In the genomic region with DNA sequence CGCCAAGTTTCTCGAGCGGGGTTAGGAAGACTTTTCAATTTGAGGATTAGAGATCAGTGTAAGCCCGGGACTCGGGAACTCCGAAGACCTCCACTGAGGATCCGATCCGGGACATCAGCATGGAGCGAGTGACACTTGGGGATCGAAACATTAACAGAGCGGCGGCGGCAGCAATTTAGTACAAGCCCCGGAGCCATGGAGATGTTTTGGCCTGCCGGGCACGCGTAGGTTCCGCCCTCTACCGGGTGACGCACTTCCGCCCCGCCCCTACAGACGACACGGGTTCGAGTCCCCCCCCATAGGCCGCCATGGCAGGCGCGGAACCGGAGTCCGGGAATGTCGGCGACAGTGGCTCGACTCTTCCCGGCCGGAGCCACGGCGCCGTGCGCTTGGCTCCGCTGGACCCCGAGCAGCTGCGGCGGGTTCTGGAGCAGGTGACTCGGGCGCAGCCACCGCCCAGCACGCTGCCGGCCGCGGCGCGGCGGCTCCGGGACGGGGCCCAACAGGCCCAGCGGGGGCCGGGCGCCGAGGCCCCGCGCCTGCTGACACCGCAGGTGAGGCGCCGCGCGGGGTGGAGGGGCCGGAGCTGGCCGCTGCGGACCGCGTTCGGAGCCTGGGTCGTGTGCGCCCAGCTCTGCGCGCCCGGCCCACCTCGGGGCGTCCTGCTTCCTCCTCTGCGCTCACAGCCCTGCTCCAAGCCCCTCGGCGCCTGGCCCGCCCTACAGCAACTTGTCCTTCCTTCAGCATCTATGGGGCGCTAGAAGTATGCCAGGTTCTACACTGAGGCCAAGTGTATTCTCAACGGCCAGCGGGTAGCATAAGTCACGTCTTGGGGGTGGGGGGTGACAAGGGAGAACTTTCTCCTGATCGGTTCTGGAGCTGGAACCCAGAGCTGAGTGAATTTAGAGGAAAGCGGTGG, we compare ENCODE assay signal across 8 mouse cellular contexts. TPM values are rescaled to one million over a fixed set of nuclear protein-coding genes. Genes with fewer than 3 reads are reported as not detected.
DNase-seq lines count a peak whose midpoint lies in the region; ATAC-seq and TF ChIP-seq lines count a peak whose summit lies in the region.

Gene Zfp839 (plus strand): TSS at position 244 of the 919 bp plus-strand sequence.

- ATAC-seq in hematopoietic stem cell, adult 5-6 weeks (replicated peaks in 1 of 2; ENCODE audit: insufficient read depth in 1 of 2, low FRiP score in 2 of 2, low TSS enrichment in 1 of 2, low read depth in 1 of 2, poor library complexity in 2 of 2, severe bottlenecking in 2 of 2), result peak; percentile 38 to 51
- peak; percentile 82 for ATAC-seq in lung, embryonic 16.5 days (ENCODE audit: low read depth)

- H3K4me3 ChIP-seq in MEL (ENCODE audit: control insufficient read depth in 1 of 2, insufficient read depth in 1 of 2, low read depth in 2 of 2, low read length in 2 of 2), result peak within 1 kb of the TSS; percentile 81 to 92
- H3K4me3 ChIP-seq in lung, embryonic 16.5 days (ENCODE audit: low read length), result peak within 1 kb of the TSS; percentile 83

- peak; percentile 52 to 68; a peak in 3 of 4 replicates for TF ChIP-seq POLR2A in MEL (IDR thresholded peaks at IDR 0.05; ENCODE audit: control insufficient read depth in 1 of 2, insufficient read depth in 1 of 2, low read depth in 1 of 2, low read length in 2 of 2, poor library complexity in 1 of 2)

- H3K9ac ChIP-seq in MEL (ENCODE audit: control insufficient read depth, low read depth, low read length, poor library complexity, severe bottlenecking), result peak within 1 kb of the TSS; percentile 94
- H3K9ac ChIP-seq in lung, embryonic 16.5 days (ENCODE audit: low read length), result peak within 1 kb of the TSS; percentile 87

- peaks cover 4 to 30% of the 10 kb centered on the region in 2 experiments; a peak in 3 of 4 replicates for H3K4me1 ChIP-seq in MEL (ENCODE audit: control insufficient read depth in 1 of 2, insufficient read depth in 2 of 2, low read length in 2 of 2)
- H3K4me1 ChIP-seq in lung, embryonic 16.5 days (replicated peaks; ENCODE audit: control insufficient read depth, insufficient read depth, low read length), result peaks cover 17% of the 10 kb centered on the region

- no peak for TF ChIP-seq CTCF in MEL (IDR thresholded peaks at IDR 0.05 in 2 of 3, conservative IDR thresholded peaks at IDR 0.05 in 1 of 3; ENCODE audit: control insufficient read depth in 1 of 3, insufficient read depth in 1 of 3, low read depth in 2 of 3, low read length in 3 of 3, poor library complexity in 1 of 3, severe bottlenecking in 1 of 3)

- H3K36me3 ChIP-seq in MEL (ENCODE audit: control insufficient read depth in 1 of 2, insufficient read depth in 2 of 2, low read length in 2 of 2), result peaks cover 0 to 10% of the 10 kb centered on the region in 2 experiments; a peak in 1 of 4 replicates
- H3K36me3 ChIP-seq in lung, embryonic 16.5 days (ENCODE audit: control insufficient read depth, insufficient read depth, low read length), result no peaks in the 10 kb centered on the region; the same call in 1 of the 2 replicates

- H3K4me2 ChIP-seq in lung, embryonic 16.5 days (ENCODE audit: low read depth, low read length), result peak within 1 kb of the TSS; percentile 75

- H3K27me3 ChIP-seq in MEL (ENCODE audit: control insufficient read depth in 1 of 2, insufficient read depth in 2 of 2, low read length in 2 of 2), result no peaks in the 10 kb centered on the region
- no peaks in the 10 kb centered on the region for H3K27me3 ChIP-seq in lung, embryonic 16.5 days (ENCODE audit: control insufficient read depth, insufficient read depth, low read depth, low read length)

- WGBS in lung, embryonic 16.5 days, result under 1% methylated on average over 58 of the region's 89 CpGs

- peaks cover 6% of the 10 kb centered on the region; the same call in 1 of the 2 replicates for H3K79me2 ChIP-seq in MEL (ENCODE audit: control insufficient read depth, insufficient read depth, low read length, poor library complexity)

- DNase-seq in MEL (ENCODE audit: low read depth, low spot score), result peak; percentile 90
- peak; percentile 91 for DNase-seq in cerebellum, adult 8-10 months
- DNase-seq in forelimb bud, embryonic 11.5 days (ENCODE audit: low read depth, low spot score), result peak; percentile 76
- peak; percentile 83 for DNase-seq in layer of hippocampus, adult 9-11 months
- peak; percentile 70 for DNase-seq in ovary, adult 18-20 months (ENCODE audit: low spot score)
- peak; percentile 69 for DNase-seq in thymus, postnatal 0 days (ENCODE audit: low spot score)

- no peak for TF ChIP-seq RAD21 in MEL (IDR thresholded peaks at IDR 0.05; ENCODE audit: low read depth, low read length)

- H3K27ac ChIP-seq in MEL (ENCODE audit: control insufficient read depth, low read depth, low read length), result peak within 1 kb of the TSS; percentile 67
- peak within 1 kb of the TSS; percentile 79 for H3K27ac ChIP-seq in lung, embryonic 16.5 days (ENCODE audit: low read length)

- H3K9me3 ChIP-seq in MEL (replicated peaks; ENCODE audit: insufficient read depth, low read length), result no peaks in the 10 kb centered on the region
- H3K9me3 ChIP-seq in lung, embryonic 16.5 days (ENCODE audit: control insufficient read depth, low read length), result no peaks in the 10 kb centered on the region

- TF ChIP-seq EP300 in MEL (IDR thresholded peaks at IDR 0.05; ENCODE audit: low read depth in 1 of 2, low read length in 2 of 2), result no peak

TF ChIP-seq in MEL, 35 proteins besides CTCF, POLR2A, EP300 and RAD21 (continues in another document):
- TF ChIP-seq MAZ (IDR thresholded peaks at IDR 0.05; ENCODE audit: low read depth, low read length), result peak; percentile 76; the same call in 1 of the 2 replicates
- TF ChIP-seq TAL1 (IDR thresholded peaks at IDR 0.05; ENCODE audit: low read length), result no peak
- no peak for TF ChIP-seq ZKSCAN1 (IDR thresholded peaks at IDR 0.05; ENCODE audit: low read depth, low read length)
- peak; percentile 78 for TF ChIP-seq SIN3A (IDR thresholded peaks at IDR 0.05; ENCODE audit: low read length)
- peak; percentile 45; the same call in 1 of the 2 replicates for TF ChIP-seq TCF12 (IDR thresholded peaks at IDR 0.05; ENCODE audit: low read depth, low read length)
- TF ChIP-seq NRF1 (IDR thresholded peaks at IDR 0.05; ENCODE audit: insufficient read depth, low read depth, low read length, poor library complexity, severe bottlenecking), result peak; percentile 42; the same call in 1 of the 2 replicates
- no peak for TF ChIP-seq POLR2AphosphoS5 (IDR thresholded peaks at IDR 0.05; ENCODE audit: borderline replicate concordance, low read depth, low read length)
- no peak for TF ChIP-seq JUND (IDR thresholded peaks at IDR 0.05; ENCODE audit: low read depth, low read length)
- no peak for TF ChIP-seq MYB (IDR thresholded peaks at IDR 0.05; ENCODE audit: low read depth, low read length)
- TF ChIP-seq USF2 (IDR thresholded peaks at IDR 0.05; ENCODE audit: borderline replicate concordance in 1 of 2, insufficient read depth in 1 of 2, low read depth in 1 of 2, low read length in 2 of 2), result no peak
- no peak for TF ChIP-seq CHD2 (IDR thresholded peaks at IDR 0.05; ENCODE audit: low read length)
- peak; percentile 72 for TF ChIP-seq NELFE (IDR thresholded peaks at IDR 0.05; ENCODE audit: low read depth, low read length)
- peak; percentile 59; the same call in 1 of the 2 replicates for TF ChIP-seq TBP (IDR thresholded peaks at IDR 0.05; ENCODE audit: low read depth, low read length)
- no peak for TF ChIP-seq SMC3 (IDR thresholded peaks at IDR 0.05; ENCODE audit: low read depth, low read length)
- no peak; the same call in 1 of the 2 replicates for TF ChIP-seq USF1 (IDR thresholded peaks at IDR 0.05; ENCODE audit: low read depth, low read length)
- no peak for TF ChIP-seq BHLHE40 (IDR thresholded peaks at IDR 0.05; ENCODE audit: borderline replicate concordance, low read depth, low read length)
- TF ChIP-seq ELF1 (IDR thresholded peaks at IDR 0.05; ENCODE audit: low read depth, low read length), result peak; percentile 70; the same call in 1 of the 2 replicates
- TF ChIP-seq MYC (IDR thresholded peaks at IDR 0.05; ENCODE audit: low read depth, low read length), result 0 out of 2 replicates have a peak, but pooled peaks have one; percentile 20
- TF ChIP-seq MAX (IDR thresholded peaks at IDR 0.05; ENCODE audit: low read length), result peak; percentile 64; the same call in 1 of the 2 replicates
- TF ChIP-seq ZNF384 (IDR thresholded peaks at IDR 0.05; ENCODE audit: low read depth, low read length), result no peak
- TF ChIP-seq HCFC1 (IDR thresholded peaks at IDR 0.05; ENCODE audit: low read depth, low read length), result peak; percentile 90
- TF ChIP-seq POLR2AphosphoS2 (IDR thresholded peaks at IDR 0.05; ENCODE audit: low read length), result peak; percentile 70; the same call in 1 of the 2 replicates
- no peak for TF ChIP-seq MAFK (IDR thresholded peaks at IDR 0.05; ENCODE audit: borderline replicate concordance, low read depth, low read length)
- no peak for TF ChIP-seq RCOR1 (IDR thresholded peaks at IDR 0.05; ENCODE audit: low read depth, low read length)
- TF ChIP-seq CHD1 (IDR thresholded peaks at IDR 0.05; ENCODE audit: low read depth, low read length), result no peak
- peak; percentile 68; the same call in 1 of the 2 replicates for TF ChIP-seq ZMIZ1 (IDR thresholded peaks at IDR 0.05; ENCODE audit: low read depth, low read length)
- TF ChIP-seq ZC3H11A (IDR thresholded peaks at IDR 0.05; ENCODE audit: low read depth, low read length), result no peak
- peak; percentile 84 for TF ChIP-seq MXI1 (IDR thresholded peaks at IDR 0.05; ENCODE audit: low read depth, low read length)
- no peak for TF ChIP-seq GABPA (IDR thresholded peaks at IDR 0.05; ENCODE audit: low read depth, low read length)
- TF ChIP-seq ETS1 (IDR thresholded peaks at IDR 0.05; ENCODE audit: low read depth, low read length), result peak; percentile 65
- TF ChIP-seq KAT2A (conservative IDR thresholded peaks at IDR 0.05; ENCODE audit: low read depth, low read length), result no peak; the same call in 1 of the 2 replicates
- no peak for TF ChIP-seq GATA1 (IDR thresholded peaks at IDR 0.05; ENCODE audit: low read depth, low read length)
- TF ChIP-seq E2F4 (IDR thresholded peaks at IDR 0.05; ENCODE audit: borderline replicate concordance, low read depth, low read length), result no peak
- TF ChIP-seq UBTF (IDR thresholded peaks at IDR 0.05; ENCODE audit: borderline replicate concordance, insufficient read depth, low read depth, low read length), result 0 out of 2 replicates have a peak, but pooled peaks have one; percentile 56

RNA-seq across cellular contexts. Expression of gene Zfp839, which starts in this region (rescaled TPM):
- 2.7 and 4.2 TPM in 2 replicates for total RNA-seq in MEL (2012; rRNA removed)
- polyA plus RNA-seq in MEL (2012; ENCODE audit: insufficient read depth in 1 of 2, insufficient read length in 2 of 2, low read depth in 1 of 2, low replicate concordance in 2 of 2, missing spikeins in 1 of 2), result 1 to 10 TPM in 1 of 2 experiments, not detected in 1; 5.0 TPM
- total RNA-seq in hematopoietic stem cell, adult 5-6 weeks (2017), result 8.2 and 10.3 TPM in 2 replicates
- 5.8 and 5.9 TPM in 2 replicates for polyA plus RNA-seq in lung, embryonic 16.5 days (2015; fragmentation: Nextera tagmentation; extraction: Ambion mirVana)
- 1.6 and 3.1 TPM in 2 replicates for polyA plus RNA-seq in thymus, postnatal 0 days (2015; fragmentation: Nextera tagmentation; extraction: Ambion mirVana)

Comparison
In these comparisons a context has a peak if more than half of its experiments do, and no peak if none do; other contexts are left out.
1. Peak in every context shown above with its lines: DNase-seq, ATAC-seq, H3K4me3 ChIP-seq and H3K27ac ChIP-seq.